Mouse (Mus musculus) embryonic facial prominence, embryonic 12.5 days (tissue): ENCODE results near the gene Clcc1. TPM values are rescaled to one million over a fixed set of nuclear protein-coding genes. Genes with fewer than 3 reads are reported as not detected.

ENCODE experiments used
- ATAC-seq: fragments of 200-750 bp; cut with Nextera tagmentation; 2 replicates; pipeline ENCODE4 v1.8.0; 2017; ENCODE audit not compliant: insufficient number of reproducible peaks, insufficient read depth, low FRiP score, low TSS enrichment
- H3K27ac ChIP-seq: fragments of 300-500 bp; sonication (generic); 2 replicates; pipeline ENCODE4 v1.5.1; 2016; ENCODE audit warnings: mild to moderate bottlenecking
- H3K27me3 ChIP-seq: fragments of 300-500 bp; sonication (generic); 2 replicates; pipeline ENCODE4 v1.6.1; 2016; ENCODE audit warnings: mild to moderate bottlenecking, moderate library complexity
- H3K36me3 ChIP-seq: fragments of 300-500 bp; sonication (generic); 2 replicates; pipeline ENCODE4 v1.6.1; 2016; ENCODE audit warnings: mild to moderate bottlenecking
- H3K4me1 ChIP-seq: fragments of 300-500 bp; sonication (generic); 2 replicates; pipeline ENCODE4 v1.6.1; 2016
- H3K4me2 ChIP-seq: fragments of 300-500 bp; sonication (generic); replicated peaks from 2 replicates; pipeline ENCODE4 v1.6.1; 2016; ENCODE audit warnings: mild to moderate bottlenecking, moderate library complexity
- H3K4me3 ChIP-seq: fragments of 300-500 bp; sonication (generic); 2 replicates; pipeline ENCODE4 v1.5.1; 2016; ENCODE audit warnings: mild to moderate bottlenecking
- H3K9ac ChIP-seq: fragments of 300-500 bp; sonication (generic); 2 replicates; pipeline ENCODE4 v1.6.1; 2016; ENCODE audit warnings: mild to moderate bottlenecking, moderate library complexity
- H3K9me3 ChIP-seq: fragments of 300-500 bp; sonication (generic); 2 replicates; pipeline ENCODE4 v1.6.1; 2016; ENCODE audit warnings: mild to moderate bottlenecking, moderate library complexity
- WGBS: fragments of 180-500 bp; shearing (Covaris S2); methylation state at CpG from one replicate; pipeline ENCODE4 v1.1.7; 2016; 5-methylcytosine and 5-hydroxymethylcytosine counted together
- polyA plus RNA-seq: library from polyadenylated mRNA; unstranded; fragments of >200 nt; fragmentation: Nextera tagmentation; extraction: Ambion mirVana; gene quantifications from 2 replicates; pipeline ENCODE4 v1.2.1, GENCODE M21; 2016

Clcc1 gene
- polyA plus RNA-seq, 1 experiment from 2014 or later, result 77.2 TPM

DNA sequence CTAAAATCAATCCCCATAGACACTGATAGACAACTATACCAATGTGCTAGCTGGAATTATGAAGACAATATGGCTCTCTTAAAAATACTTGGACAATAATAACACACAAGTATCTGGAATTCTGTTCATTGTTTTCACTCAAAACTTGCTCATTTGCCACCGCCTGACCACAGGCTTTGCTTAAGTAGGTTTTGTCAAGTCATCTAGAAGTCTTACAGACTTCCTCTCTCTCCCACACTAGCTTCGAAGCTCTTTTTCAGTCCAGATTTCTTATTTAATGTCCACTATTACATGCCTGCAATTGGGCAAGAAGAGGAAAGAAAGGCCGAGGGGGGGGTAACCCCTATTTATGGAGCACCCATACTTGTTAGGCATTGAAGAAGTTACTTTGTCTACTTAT, 74.1 kb downstream of the Clcc1 start:
- Histone ChIP-seq H3K36me3 (no peaks in the 10 kb centered on the region), H3K27ac (no peak overlapping the region), H3K4me3 (no peak overlapping the region), H3K27me3 (no peaks in the 10 kb centered on the region), H3K9ac (no peak overlapping the region), H3K4me2 (no peak overlapping the region), H3K9me3 (no peaks in the 10 kb centered on the region; the same call in 1 of the 2 replicates), H3K4me1 (peaks cover 3% of the 10 kb centered on the region; the same call in 1 of the 2 replicates)
- 95% methylated on average over 3 of the region's 3 CpGs for WGBS
- no peak for ATAC-seq

Other genes starting within 250 kb of the Clcc1 start
- 9.5 and 11.0 TPM in 2 replicates for gene Celsr2, start 238.4 kb upstream of the Clcc1 start, polyA plus RNA-seq
- 125 and 127 TPM in 2 replicates for gene Sars, start 208.7 kb upstream of the Clcc1 start, polyA plus RNA-seq
- gene 1700013F07Rik, start 119.8 kb upstream of the Clcc1 start, polyA plus RNA-seq, result 0.26 and 0.37 TPM in 2 replicates
- gene 5330417C22Rik, start 117.4 kb upstream of the Clcc1 start, polyA plus RNA-seq, result 0.67 and 1.3 TPM in 2 replicates
- 44.0 and 45.1 TPM in 2 replicates for gene Tmem167b, start 91.4 kb upstream of the Clcc1 start, polyA plus RNA-seq
- 51.7 and 52.3 TPM in 2 replicates for gene Taf13, start 82.2 kb upstream of the Clcc1 start, polyA plus RNA-seq
- 17.5 and 17.6 TPM in 2 replicates for gene Wdr47, start 62.6 kb upstream of the Clcc1 start, polyA plus RNA-seq
- gene Gpsm2, start 68.4 kb downstream of the Clcc1 start, polyA plus RNA-seq, result 77.0 and 82.5 TPM in 2 replicates
- 0.36 and 0.51 TPM in 2 replicates for gene Aknad1, start 85.7 kb downstream of the Clcc1 start, polyA plus RNA-seq
- 29.3 and 31.2 TPM in 2 replicates for gene Stxbp3, start 186.6 kb downstream of the Clcc1 start, polyA plus RNA-seq
- gene Fndc7, start 236.1 kb downstream of the Clcc1 start, polyA plus RNA-seq, result 0.14 and 0.17 TPM in 2 replicates